Mouse (Mus musculus) stomach, embryonic 16.5 days (tissue): ENCODE measurements at regions not wholly inside any gene's neighbourhood (a gene's known extent, or its start where the extent isn't known, plus 50 kb on each side); places are given as distances from the start of the nearest gene placed in this dataset.

ENCODE experiments used
- ATAC-seq: fragments of 200-750 bp; cut with Nextera tagmentation; 2 replicates; pipeline ENCODE4 v1.8.0; 2017; ENCODE audit warnings: moderate number of reproducible peaks, moderate TSS enrichment; ENCODE audit not compliant: insufficient read depth, low FRiP score
- H3K27ac ChIP-seq: fragments of 300-500 bp; sonication (generic); 2 replicates; pipeline ENCODE4 v1.5.1; 2014; ENCODE audit warnings: low read length
- H3K27me3 ChIP-seq: fragments of 300-500 bp; sonication (generic); 2 replicates; pipeline ENCODE4 v1.6.1; 2014; ENCODE audit warnings: low read length, control low read depth, mixed read lengths; ENCODE audit not compliant: control insufficient read depth, insufficient read depth
- H3K36me3 ChIP-seq: fragments of 300-500 bp; sonication (generic); 2 replicates; pipeline ENCODE4 v1.6.1; 2014; ENCODE audit warnings: low read length; ENCODE audit not compliant: control insufficient read depth, insufficient read depth
- H3K4me1 ChIP-seq: fragments of 300-500 bp; sonication (generic); 2 replicates; pipeline ENCODE4 v1.6.1; 2014; ENCODE audit warnings: low read length, control low read depth, mixed read lengths; ENCODE audit not compliant: control insufficient read depth, insufficient read depth
- H3K4me2 ChIP-seq: fragments of 300-500 bp; sonication (generic); 2 replicates; pipeline ENCODE4 v1.6.1; 2014; ENCODE audit warnings: low read depth, low read length, mixed read lengths
- H3K4me3 ChIP-seq: fragments of 300-500 bp; sonication (generic); replicated peaks from 2 replicates; pipeline ENCODE4 v1.5.1; 2014; ENCODE audit warnings: mild to moderate bottlenecking, low read length
- H3K9ac ChIP-seq: fragments of 300-500 bp; sonication (generic); 2 replicates; pipeline ENCODE4 v1.6.1; 2014; ENCODE audit warnings: low read length
- H3K9me3 ChIP-seq: fragments of 300-500 bp; sonication (generic); replicated peaks from 2 replicates; pipeline ENCODE4 v1.6.1; 2016; ENCODE audit warnings: low read length, control low read depth; ENCODE audit not compliant: control insufficient read depth
- WGBS: fragments of 180-500 bp; shearing (Covaris S2); extraction: QIAGEN DNeasy Blood & Tissue Kit; methylation state at CpG from one replicate; pipeline ENCODE4 v1.1.7; 2014; 5-methylcytosine and 5-hydroxymethylcytosine counted together

DNA sequence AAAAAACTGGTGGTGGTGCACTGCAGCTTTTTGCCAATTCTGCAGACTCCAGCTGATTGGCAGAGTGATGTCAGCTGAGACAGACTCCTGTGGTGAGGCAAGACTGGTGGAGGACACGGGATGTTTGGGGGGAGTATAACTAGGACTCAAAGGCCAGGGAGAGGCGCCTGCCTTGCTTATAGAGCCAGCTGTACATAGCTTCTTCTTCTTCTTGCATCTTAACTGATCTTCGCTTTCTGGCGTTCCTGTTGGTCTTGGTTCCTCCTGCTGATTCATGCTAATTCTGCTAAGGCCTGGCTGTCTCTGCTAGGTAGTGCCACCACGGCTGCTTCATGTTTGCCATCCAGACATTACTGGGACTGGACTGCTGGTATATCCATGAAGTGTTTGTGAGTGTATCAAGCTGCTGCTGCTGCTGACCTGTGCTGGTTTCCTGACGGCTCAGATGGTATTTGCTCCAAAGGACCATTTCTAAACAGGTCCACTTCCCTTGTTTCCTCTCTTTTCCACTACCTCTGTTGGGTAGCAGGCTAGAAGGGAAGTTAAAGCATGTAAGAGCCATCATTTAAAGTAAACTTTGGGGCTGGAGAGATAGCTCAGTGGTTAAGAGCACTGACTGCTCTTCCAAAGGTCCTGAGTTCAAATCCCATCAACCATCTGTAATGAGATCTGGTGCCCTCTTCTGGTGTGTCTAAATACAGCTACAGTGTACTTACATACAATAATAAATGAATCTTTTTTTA lies 53.2 kb upstream of the Eml4 start:
- Histone ChIP-seq H3K9ac (no peak overlapping the region), H3K27ac (no peak overlapping the region), H3K4me1 (no peaks in the 10 kb centered on the region), H3K27me3 (no peaks in the 10 kb centered on the region), H3K4me2 (no peak overlapping the region), H3K36me3 (no peaks in the 10 kb centered on the region), H3K4me3 (no peak overlapping the region), H3K9me3 (no peaks in the 10 kb centered on the region)
- no peak for ATAC-seq
- WGBS: 78% methylated on average over 6 of the region's 6 CpGs
